In the genomic region with DNA sequence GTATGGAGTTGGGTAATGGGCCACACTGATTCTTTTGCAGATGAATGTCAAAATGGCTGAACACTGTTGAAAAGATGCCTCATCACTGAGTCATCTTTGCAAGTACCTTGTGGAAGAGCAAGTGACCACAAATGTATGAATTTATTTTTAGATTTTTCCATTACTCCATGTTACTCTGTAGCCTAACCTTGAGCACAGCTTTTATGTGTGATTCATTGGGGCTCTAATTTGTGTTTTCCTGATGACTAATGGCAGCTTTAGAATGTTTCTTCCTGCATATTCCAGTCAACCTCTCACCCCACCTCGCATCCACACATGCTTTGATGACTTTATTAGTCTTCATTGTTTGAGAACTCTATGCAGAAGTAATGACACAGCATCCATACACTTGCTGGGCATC, we compare ENCODE assay signal across 16 mouse cellular contexts.
"Had no signal": no experiment of that assay in that cellular context is flagged by ENCODE, and none has a peak within 500 bp of the region (broad histone marks: within the 10 kb centered on the region; RNA-seq: fewer than 3 reads in every experiment).

No protein-coding gene starts in this region.

- H3K27me3 ChIP-seq: limb, embryonic 13.5 days; liver, embryonic 15.5 days; lung, embryonic 15.5 days had no signal

- ATAC-seq: liver, embryonic 12.5 days had no signal

- H3K9ac ChIP-seq: limb, embryonic 13.5 days; liver, embryonic 12.5 days; liver, embryonic 15.5 days; lung, embryonic 15.5 days had no signal

- H3K9me3 ChIP-seq: limb, embryonic 10.5 days; limb, embryonic 13.5 days; liver, embryonic 12.5 days; liver, embryonic 15.5 days; lung, embryonic 15.5 days had no signal

- DNase-seq: kidney, postnatal 14 days; kidney, postnatal 4 days; liver; lung, adult 18-20 months; lung, postnatal 10 days; lung, postnatal 4 days; midbrain, embryonic 14.5 days; thymus, adult 2 months; thymus, postnatal 14 days; thymus, postnatal 4 days had no signal

- H3K4me2 ChIP-seq: limb, embryonic 13.5 days; liver, embryonic 12.5 days; liver, embryonic 15.5 days; lung, embryonic 15.5 days; midbrain, embryonic 11.5 days had no signal

- H3K36me3 ChIP-seq: limb, embryonic 10.5 days; limb, embryonic 13.5 days; liver, embryonic 12.5 days; liver, embryonic 15.5 days; lung, embryonic 15.5 days had no signal

- H3K4me3 ChIP-seq: limb, embryonic 10.5 days; limb, embryonic 13.5 days; liver, embryonic 12.5 days; liver, embryonic 15.5 days; lung, embryonic 15.5 days had no signal

- H3K27ac ChIP-seq: limb, embryonic 10.5 days; limb, embryonic 13.5 days; liver, embryonic 12.5 days; liver, embryonic 15.5 days; lung, embryonic 15.5 days had no signal

- H3K4me1 ChIP-seq: limb, embryonic 10.5 days; limb, embryonic 13.5 days; liver, embryonic 12.5 days; liver, embryonic 15.5 days; lung, embryonic 15.5 days had no signal
